ENCODE assay signal across 27 mouse cellular contexts in the genomic region with DNA sequence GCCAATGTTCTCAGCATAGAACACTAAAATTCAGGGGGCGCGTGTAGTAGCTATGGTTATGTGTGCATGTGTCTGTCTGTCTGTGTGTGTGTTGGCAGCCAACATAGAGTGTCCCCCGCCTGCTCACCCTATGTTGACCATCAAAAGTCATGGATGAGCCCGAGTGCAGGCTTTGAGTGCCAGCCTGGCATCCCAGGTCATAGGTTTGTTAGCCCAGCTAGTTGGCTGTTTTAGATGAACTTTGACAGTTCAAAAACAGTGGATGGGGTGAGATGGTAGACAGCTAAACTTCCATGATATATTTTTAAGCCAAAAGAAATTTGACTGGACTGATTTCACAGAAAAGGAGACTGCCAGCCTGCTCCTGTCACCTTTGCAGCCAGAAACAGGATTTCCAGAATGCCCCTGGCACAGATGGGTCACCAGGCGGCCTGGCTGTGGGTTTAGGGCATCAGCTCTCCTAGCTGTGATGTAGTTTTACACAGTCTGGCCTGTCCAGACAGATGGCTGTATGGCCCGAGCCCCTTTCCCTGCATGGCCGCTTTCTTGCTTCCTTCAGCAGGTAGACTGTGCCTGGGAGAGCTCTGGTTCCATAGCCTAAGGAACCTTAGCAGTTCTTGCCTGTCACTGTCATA. TPM values are rescaled to one million over a fixed set of nuclear protein-coding genes. Genes with fewer than 3 reads are reported as not detected.
DNase-seq lines count a peak whose midpoint lies in the region; ATAC-seq and TF ChIP-seq lines count a peak whose summit lies in the region.
"Had no signal": no experiment of that assay in that cellular context is flagged by ENCODE, and none has a peak within 500 bp of the region (broad histone marks: within the 10 kb centered on the region; RNA-seq: fewer than 3 reads in every experiment).

No protein-coding gene starts in this region.

- WGBS in kidney, embryonic 15.5 days: 80% methylated on average over 7 of the region's 7 CpGs
- WGBS in kidney, embryonic 16.5 days: 74% methylated on average over 7 of the region's 7 CpGs
- 90% methylated on average over 7 of the region's 7 CpGs for WGBS in stomach, embryonic 16.5 days
- 92% methylated on average over 7 of the region's 7 CpGs for WGBS in stomach, postnatal 0 days

- TF ChIP-seq EP300 in stomach, postnatal 0 days (optimal IDR thresholded peaks at IDR 0.05): no peak

- 0 out of 2 replicates have a peak, but pooled peaks have one; percentile 17 for ATAC-seq in kidney, embryonic 15.5 days (replicated peaks; ENCODE audit: low FRiP score)
- no peak for ATAC-seq in kidney, embryonic 16.5 days (ENCODE audit: low FRiP score, low TSS enrichment)
- no peak for ATAC-seq in stomach, embryonic 16.5 days (ENCODE audit: insufficient read depth, low FRiP score)
- ATAC-seq in stomach, postnatal 0 days (ENCODE audit: low FRiP score, low TSS enrichment): no peak

- H3K36me3 ChIP-seq in kidney, embryonic 15.5 days: no peaks in the 10 kb centered on the region
- no peaks in the 10 kb centered on the region for H3K36me3 ChIP-seq in kidney, embryonic 16.5 days (ENCODE audit: insufficient read depth, low read length)
- no peaks in the 10 kb centered on the region for H3K36me3 ChIP-seq in stomach, embryonic 16.5 days (ENCODE audit: control insufficient read depth, insufficient read depth, low read length)
- H3K36me3 ChIP-seq in stomach, postnatal 0 days (ENCODE audit: control insufficient read depth, insufficient read depth, low read length): no peaks in the 10 kb centered on the region
- H3K36me3 ChIP-seq: embryonic facial prominence, embryonic 12.5 days; forebrain, embryonic 12.5 days; heart, embryonic 15.5 days; hindbrain, embryonic 13.5 days; limb, embryonic 15.5 days; neural tube, embryonic 12.5 days had no signal

- H3K4me2 ChIP-seq in kidney, embryonic 15.5 days: no peak overlapping the region
- no peak overlapping the region for H3K4me2 ChIP-seq in kidney, embryonic 16.5 days (replicated peaks; ENCODE audit: low read depth, low read length)
- H3K4me2 ChIP-seq in stomach, embryonic 16.5 days (ENCODE audit: low read depth, low read length): no peak overlapping the region
- H3K4me2 ChIP-seq in stomach, postnatal 0 days (replicated peaks; ENCODE audit: low read depth): no peak overlapping the region
- H3K4me2 ChIP-seq: forebrain, embryonic 12.5 days; heart, embryonic 15.5 days; hindbrain, embryonic 13.5 days; limb, embryonic 15.5 days; neural tube, embryonic 12.5 days had no signal

- H3K27ac ChIP-seq in kidney, embryonic 15.5 days: no peak overlapping the region; the same call in 1 of the 2 replicates
- H3K27ac ChIP-seq in kidney, embryonic 16.5 days (ENCODE audit: low read length): no peak overlapping the region
- no peak overlapping the region for H3K27ac ChIP-seq in stomach, embryonic 16.5 days (ENCODE audit: low read length)
- H3K27ac ChIP-seq in stomach, postnatal 0 days (replicated peaks): no peak overlapping the region
- H3K27ac ChIP-seq: embryonic facial prominence, embryonic 12.5 days; gastrocnemius, adult 2 months; hindbrain, embryonic 13.5 days; kidney, postnatal 0 days; limb, embryonic 15.5 days; neural tube, embryonic 12.5 days had no signal

- no peaks in the 10 kb centered on the region for H3K9me3 ChIP-seq in kidney, embryonic 15.5 days (replicated peaks)
- H3K9me3 ChIP-seq in kidney, embryonic 16.5 days (ENCODE audit: low read length): no peaks in the 10 kb centered on the region
- H3K9me3 ChIP-seq in stomach, embryonic 16.5 days (replicated peaks; ENCODE audit: control insufficient read depth, low read length): no peaks in the 10 kb centered on the region
- H3K9me3 ChIP-seq in stomach, postnatal 0 days (ENCODE audit: control insufficient read depth, low read length): no peaks in the 10 kb centered on the region
- H3K9me3 ChIP-seq: embryonic facial prominence, embryonic 12.5 days; forebrain, embryonic 12.5 days; heart, embryonic 15.5 days; hindbrain, embryonic 13.5 days; limb, embryonic 15.5 days; neural tube, embryonic 12.5 days had no signal

- TF ChIP-seq CTCF in stomach, postnatal 0 days (IDR thresholded peaks at IDR 0.05; ENCODE audit: low read depth): no peak

- H3K9ac ChIP-seq in kidney, embryonic 15.5 days: no peak overlapping the region
- no peak overlapping the region for H3K9ac ChIP-seq in kidney, embryonic 16.5 days (replicated peaks; ENCODE audit: low read length)
- H3K9ac ChIP-seq in stomach, embryonic 16.5 days (ENCODE audit: low read length): peak overlapping the region; percentile 16; the same call in 1 of the 2 replicates
- H3K9ac ChIP-seq in stomach, postnatal 0 days (ENCODE audit: low read length): no peak overlapping the region
- H3K9ac ChIP-seq: embryonic facial prominence, embryonic 12.5 days; forebrain, embryonic 12.5 days; heart, embryonic 15.5 days; hindbrain, embryonic 13.5 days; limb, embryonic 15.5 days; neural tube, embryonic 12.5 days had no signal

- peaks cover 71% of the 10 kb centered on the region for H3K4me1 ChIP-seq in kidney, embryonic 15.5 days
- peaks cover 59% of the 10 kb centered on the region for H3K4me1 ChIP-seq in kidney, embryonic 16.5 days (ENCODE audit: insufficient read depth, low read length)
- H3K4me1 ChIP-seq in stomach, embryonic 16.5 days (ENCODE audit: control insufficient read depth, insufficient read depth, low read length): peaks cover 30% of the 10 kb centered on the region
- H3K4me1 ChIP-seq in stomach, postnatal 0 days (replicated peaks; ENCODE audit: control insufficient read depth, insufficient read depth): no peaks in the 10 kb centered on the region

- no peaks in the 10 kb centered on the region for H3K27me3 ChIP-seq in kidney, embryonic 15.5 days
- no peaks in the 10 kb centered on the region for H3K27me3 ChIP-seq in kidney, embryonic 16.5 days (ENCODE audit: insufficient read depth, low read length)
- H3K27me3 ChIP-seq in stomach, embryonic 16.5 days (ENCODE audit: control insufficient read depth, insufficient read depth, low read length): no peaks in the 10 kb centered on the region
- H3K27me3 ChIP-seq in stomach, postnatal 0 days (ENCODE audit: control insufficient read depth, insufficient read depth, low read length): no peaks in the 10 kb centered on the region
- H3K27me3 ChIP-seq: embryonic facial prominence, embryonic 12.5 days; forebrain, embryonic 12.5 days; heart, embryonic 15.5 days; hindbrain, embryonic 13.5 days; limb, embryonic 15.5 days; neural tube, embryonic 12.5 days had no signal

- no peak for DNase-seq in stomach, postnatal 0 days (ENCODE audit: low spot score)
- DNase-seq in cerebellum, adult 9-10 months: peak; percentile 71
- no peak for DNase-seq in layer of hippocampus, adult 8-10 months (ENCODE audit: low spot score in 2 of 2)
- DNase-seq in lung, postnatal 14 days: no peak
- no peak for DNase-seq in gastrocnemius, postnatal 25 days
- DNase-seq: adrenal gland, postnatal 36 days; gastrocnemius, adult 2 months; heart, postnatal 36 days; kidney, adult 11 months; layer of hippocampus, postnatal 36 days; lung, adult 18-20 months; midbrain, embryonic 14.5 days; right cerebral cortex, postnatal 14 days; spleen, adult 18-20 months; thymus, adult 18-20 months; thymus, postnatal 36 days had no signal

- H3K4me3 ChIP-seq in kidney, embryonic 15.5 days (replicated peaks): no peak overlapping the region
- H3K4me3 ChIP-seq in kidney, embryonic 16.5 days (ENCODE audit: low read length): no peak overlapping the region
- H3K4me3 ChIP-seq in stomach, embryonic 16.5 days (replicated peaks; ENCODE audit: low read length): no peak overlapping the region
- no peak overlapping the region for H3K4me3 ChIP-seq in stomach, postnatal 0 days (ENCODE audit: low read depth, low read length)
- H3K4me3 ChIP-seq: embryonic facial prominence, embryonic 12.5 days; erythroblast, embryonic 14.5 days; forebrain, embryonic 12.5 days; gastrocnemius, adult 2 months; heart, embryonic 15.5 days; hindbrain, embryonic 13.5 days; limb, embryonic 15.5 days; neural tube, embryonic 12.5 days had no signal

RNA-seq across cellular contexts. Expression of a gene that starts 33.8 kb away (rescaled TPM):
- 88.5 and 93.2 TPM in 2 replicates for polyA plus RNA-seq in kidney, embryonic 15.5 days (2015; fragmentation: Nextera tagmentation; extraction: Ambion mirVana)
- 90.1 and 95.9 TPM in 2 replicates for polyA plus RNA-seq in kidney, embryonic 16.5 days (2015; fragmentation: Nextera tagmentation; extraction: Ambion mirVana)
- polyA plus RNA-seq in stomach, embryonic 16.5 days (2015; fragmentation: Nextera tagmentation; extraction: Ambion mirVana): 66.8 and 67.6 TPM in 2 replicates
- polyA plus RNA-seq in stomach, postnatal 0 days (2015; fragmentation: Nextera tagmentation; extraction: Ambion mirVana): 38.0 and 39.5 TPM in 2 replicates
- 10 to 100 TPM; 66.5 to 83.2 (median 75.9) TPM for total RNA-seq in layer of hippocampus, adult 8-10 months (2022)
- 10 to 100 TPM in 1 of 2 experiments, 1 to 10 TPM in 1; 9.3 to 11.8 TPM for total RNA-seq in gastrocnemius, postnatal 25 days (2021)
